In the genomic region with DNA sequence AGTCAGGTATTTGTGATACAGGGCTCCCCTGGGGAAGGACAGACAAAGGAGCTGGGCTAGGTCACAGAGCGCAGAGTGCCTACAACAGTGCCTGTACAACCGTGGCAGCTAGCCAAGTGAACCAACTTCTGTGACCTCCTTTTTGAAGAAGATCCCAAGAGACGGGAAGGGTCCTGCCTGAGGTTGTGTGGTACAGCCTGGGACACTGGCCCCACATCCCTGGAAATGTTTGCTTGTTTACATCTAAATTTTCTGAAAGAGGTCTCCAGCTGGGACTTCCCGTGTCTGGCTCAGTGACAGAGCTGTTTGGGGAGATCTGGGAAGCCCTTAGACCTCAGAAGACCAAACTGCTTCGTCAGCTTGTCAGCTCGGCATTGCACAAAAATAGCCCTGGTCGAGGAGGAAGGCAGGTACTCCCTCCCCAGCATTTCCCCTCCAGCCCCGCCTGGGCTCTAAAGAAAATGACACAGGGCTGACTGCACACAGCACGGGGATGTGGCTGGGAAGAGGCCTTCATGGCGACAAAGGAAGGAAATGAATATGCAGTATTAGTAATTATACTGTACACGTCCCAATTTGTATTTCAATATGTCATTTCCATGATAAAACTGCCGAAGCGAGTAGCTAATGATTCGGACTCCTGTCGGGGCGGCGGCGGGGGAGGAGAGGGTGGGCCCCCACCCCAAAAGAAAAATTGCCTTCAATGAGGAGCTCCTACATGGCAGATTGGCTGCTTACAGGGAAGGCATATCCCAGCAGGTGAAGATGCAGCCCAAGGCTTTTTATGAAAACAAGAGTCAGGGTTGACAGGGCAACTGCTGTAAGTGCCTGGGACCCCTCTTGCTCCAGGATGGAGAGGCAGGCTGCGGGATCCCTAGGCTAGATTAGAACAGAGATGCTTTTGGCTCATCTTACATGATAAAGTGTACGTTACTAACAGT, we compare ENCODE assay signal across 8 mouse cellular contexts. TPM values are rescaled to one million over a fixed set of nuclear protein-coding genes. Genes with fewer than 3 reads are reported as not detected.
DNase-seq lines count a peak whose midpoint lies in the region; ATAC-seq lines count a peak whose summit lies in the region.

No protein-coding gene starts in this region.

- no peaks in the 10 kb centered on the region for H3K36me3 ChIP-seq in forebrain, embryonic 12.5 days (replicated peaks)
- H3K36me3 ChIP-seq in hindbrain, embryonic 11.5 days (ENCODE audit: control insufficient read depth, insufficient read depth, low read length): no peaks in the 10 kb centered on the region

- H3K4me3 ChIP-seq in forebrain, embryonic 12.5 days (replicated peaks): no peak overlapping the region
- no peak overlapping the region for H3K4me3 ChIP-seq in hindbrain, embryonic 11.5 days (ENCODE audit: low read depth, low read length)

- H3K9ac ChIP-seq in forebrain, embryonic 12.5 days: no peak overlapping the region
- H3K9ac ChIP-seq in hindbrain, embryonic 11.5 days (ENCODE audit: low read depth, low read length): no peak overlapping the region

- no peaks in the 10 kb centered on the region for H3K9me3 ChIP-seq in forebrain, embryonic 12.5 days
- H3K9me3 ChIP-seq in hindbrain, embryonic 11.5 days (ENCODE audit: control insufficient read depth, low read length): no peaks in the 10 kb centered on the region

- peak overlapping the region; percentile 51 for H3K27ac ChIP-seq in forebrain, embryonic 12.5 days
- H3K27ac ChIP-seq in hindbrain, embryonic 11.5 days (ENCODE audit: low read depth, low read length): no peak overlapping the region

- peak overlapping the region; percentile 18 for H3K4me2 ChIP-seq in forebrain, embryonic 12.5 days
- H3K4me2 ChIP-seq in hindbrain, embryonic 11.5 days (replicated peaks; ENCODE audit: low read depth, low read length): no peak overlapping the region

- peak; percentile 36 for DNase-seq in adrenal gland, postnatal 14 days
- DNase-seq in adrenal gland, adult 8-10 months: no peak
- DNase-seq in 416B (ENCODE audit: low read depth): peak; percentile 78
- no peak for DNase-seq in hindbrain, embryonic 11.5 days (ENCODE audit: low spot score)
- peak; percentile 40 for DNase-seq in lung, postnatal 10 days
- DNase-seq in layer of hippocampus, adult 11-12 months (ENCODE audit: low spot score): no peak
- no peak for DNase-seq in left cerebral cortex, adult 18-20 months (ENCODE audit: low spot score in 2 of 2)

- no peaks in the 10 kb centered on the region for H3K27me3 ChIP-seq in forebrain, embryonic 12.5 days
- no peaks in the 10 kb centered on the region for H3K27me3 ChIP-seq in hindbrain, embryonic 11.5 days (ENCODE audit: control insufficient read depth, insufficient read depth, low read length)

- WGBS in forebrain, embryonic 12.5 days: 27% methylated on average over 20 of the region's 20 CpGs
- 31% methylated on average over 20 of the region's 20 CpGs for WGBS in hindbrain, embryonic 11.5 days

- H3K4me1 ChIP-seq in forebrain, embryonic 12.5 days: peaks cover 21% of the 10 kb centered on the region
- no peaks in the 10 kb centered on the region for H3K4me1 ChIP-seq in hindbrain, embryonic 11.5 days (replicated peaks; ENCODE audit: control insufficient read depth, insufficient read depth, low read length)

- ATAC-seq in forebrain, embryonic 12.5 days (ENCODE audit: low FRiP score): peak; percentile 76; the same call in 1 of the 2 replicates
- peak; percentile 47; the same call in 1 of the 2 replicates for ATAC-seq in hindbrain, embryonic 11.5 days (ENCODE audit: low FRiP score)

RNA-seq across cellular contexts. Expression of a gene that starts 25.8 kb away (rescaled TPM):
- total RNA-seq in adrenal gland, postnatal 14 days (2021): 27.3 and 31.0 TPM in 2 replicates
- total RNA-seq in adrenal gland, adult 8-10 months (2022): 10 to 100 TPM; 33.5 to 38.1 (median 34.5) TPM
- polyA plus RNA-seq in forebrain, embryonic 12.5 days (2016; fragmentation: Nextera tagmentation; extraction: Ambion mirVana): 54.8 and 62.4 TPM in 2 replicates
- 59.6 and 73.7 TPM in 2 replicates for polyA plus RNA-seq in hindbrain, embryonic 11.5 days (2014; fragmentation: Nextera tagmentation; extraction: Ambion mirVana)
- 10 to 100 TPM; 76.1 to 89.7 TPM for total RNA-seq in left cerebral cortex, adult 18-20 months (2021)

Comparison
In these comparisons a context has a peak if more than half of its experiments do, and no peak if none do; other contexts are left out.
1. DNase-seq: peak in adrenal gland, postnatal 14 days (single experiment), 416B (single experiment) and lung, postnatal 10 days (single experiment); none in adrenal gland, adult 8-10 months (single experiment), hindbrain, embryonic 11.5 days (single experiment), layer of hippocampus, adult 11-12 months (single experiment) and left cerebral cortex, adult 18-20 months (0 of 2).